Mouse (Mus musculus) C2C12 (cell line): ENCODE measurements around the gene Fam227b.

Experiments used
- CEBPB ChIP-seq: IDR thresholded peaks from one replicate; pipeline ENCODE4 v1.6.1; 2011; ENCODE audit warnings: low read depth, mild to moderate bottlenecking, control low read depth, moderate library complexity
- CTCF ChIP-seq: IDR thresholded peaks from one replicate; pipeline ENCODE4 v1.5.1; 2011; ENCODE audit not compliant: control insufficient read depth, insufficient read depth, insufficient read length
- FOSL1 ChIP-seq: IDR thresholded peaks from one replicate; pipeline ENCODE4 v1.8.0; 2011; ENCODE audit warnings: mild to moderate bottlenecking, low read length; ENCODE audit not compliant: poor library complexity, insufficient read depth, severe bottlenecking
- MAX ChIP-seq: IDR thresholded peaks from one replicate; pipeline ENCODE4 v1.6.1; 2011; ENCODE audit warnings: mild to moderate bottlenecking, control low read depth
- MYOD1 ChIP-seq: IDR thresholded peaks from one replicate; pipeline ENCODE4 v1.6.1; 2011; ENCODE audit warnings: low read depth; ENCODE audit not compliant: control insufficient read depth, insufficient read length
- MYOG ChIP-seq: IDR thresholded peaks from one replicate; pipeline ENCODE4 v1.6.1; 2011; ENCODE audit not compliant: control insufficient read depth, insufficient read length; ENCODE audit errors: extremely low read depth
- USF1 ChIP-seq: IDR thresholded peaks from one replicate; pipeline ENCODE4 v1.6.1; 2011; ENCODE audit warnings: low read depth, mild to moderate bottlenecking, control low read depth, moderate library complexity

- TF ChIP-seq CTCF (no peak), FOSL1 (no peak), MYOG (no peak), USF1 (no peak), MAX (no peak), MYOD1 (no peak), CEBPB (no peak)
Measured at GRCm38 (mm10) chr2:126065303-126065856, 86.4 kb downstream of the Fam227b start.
